Mouse (Mus musculus) stomach, embryonic 15.5 days (tissue): Measurements from ENCODE around the gene Tmem256. TPM values are rescaled to one million over a fixed set of nuclear protein-coding genes. Genes with fewer than 3 reads are reported as not detected.

Experiments
- ATAC-seq: fragments of 200-750 bp; cut with Nextera tagmentation; 2 replicates; pipeline ENCODE4 v1.8.0; 2017; ENCODE audit warnings: low read depth, moderate number of reproducible peaks, moderate TSS enrichment; ENCODE audit not compliant: insufficient read depth, low FRiP score
- H3K27ac ChIP-seq: fragments of 300-500 bp; sonication (generic); 2 replicates; pipeline ENCODE4 v1.5.1; 2015; ENCODE audit warnings: mild to moderate bottlenecking, inconsistent platforms
- H3K27me3 ChIP-seq: fragments of 300-500 bp; sonication (generic); replicated peaks from 2 replicates; pipeline ENCODE4 v1.6.1; 2015; ENCODE audit warnings: inconsistent platforms
- H3K36me3 ChIP-seq: fragments of 300-500 bp; sonication (generic); 2 replicates; pipeline ENCODE4 v1.6.1; 2015; ENCODE audit warnings: inconsistent platforms
- H3K4me1 ChIP-seq: fragments of 300-500 bp; sonication (generic); 2 replicates; pipeline ENCODE4 v1.6.1; 2015; ENCODE audit warnings: inconsistent platforms
- H3K4me2 ChIP-seq: fragments of 300-500 bp; sonication (generic); 2 replicates; pipeline ENCODE4 v1.6.1; 2015; ENCODE audit warnings: mild to moderate bottlenecking, inconsistent platforms
- H3K4me3 ChIP-seq: fragments of 300-500 bp; sonication (generic); replicated peaks from 2 replicates; pipeline ENCODE4 v1.5.1; 2015; ENCODE audit warnings: inconsistent platforms
- H3K9ac ChIP-seq: fragments of 300-500 bp; sonication (generic); 2 replicates; pipeline ENCODE4 v1.6.1; 2015; ENCODE audit warnings: inconsistent platforms
- H3K9me3 ChIP-seq: fragments of 300-500 bp; sonication (generic); 2 replicates; pipeline ENCODE4 v1.6.1; 2016; ENCODE audit warnings: inconsistent platforms
- WGBS: fragments of 180-500 bp; shearing (Covaris S2); methylation state at CpG from one replicate; pipeline ENCODE4 v1.1.7; 2015; 5-methylcytosine and 5-hydroxymethylcytosine counted together
- polyA plus RNA-seq: library from polyadenylated mRNA; unstranded; fragments of >200 nt; fragmentation: Nextera tagmentation; extraction: Ambion mirVana; gene quantifications from 2 replicates; pipeline ENCODE4 v1.2.1, GENCODE M21; 2015

Gene Tmem256
- 400 and 416 TPM in 2 replicates for polyA plus RNA-seq

- peak within 1 kb of the TSS; percentile 77 for H3K4me3 ChIP-seq
- H3K4me2 ChIP-seq, result peak within 1 kb of the TSS; percentile 91
- peaks cover 37% of the 10 kb centered on the region for H3K4me1 ChIP-seq
- peaks cover 3% of the 10 kb centered on the region; the same call in 1 of the 2 replicates for H3K27me3 ChIP-seq
- peak within 1 kb of the TSS; percentile 91 for H3K27ac ChIP-seq
- ATAC-seq, result peak; percentile 89
- no peaks in the 10 kb centered on the region for H3K36me3 ChIP-seq
- WGBS, result 0% methylated on average over 34 of the region's 34 CpGs
- peak within 1 kb of the TSS; percentile 73 for H3K9ac ChIP-seq
- no peaks in the 10 kb centered on the region for H3K9me3 ChIP-seq
Measured at GRCm38 (mm10) chr11:69837952-69838713, at the start of gene Tmem256. Gene Tmem256, plus strand, starts transcription at chr11:69838514.

GRCm38 (mm10) chr11:69789431-69789830 lies 48.9 kb upstream of the Tmem256 start:
- H3K27me3 ChIP-seq, result no peaks in the 10 kb centered on the region
- no peaks in the 10 kb centered on the region for H3K9me3 ChIP-seq
- H3K36me3 ChIP-seq, result no peaks in the 10 kb centered on the region
- H3K4me3 ChIP-seq, result no peak overlapping the region
- 59% methylated on average over 5 of the region's 5 CpGs for WGBS
- no peak overlapping the region for H3K27ac ChIP-seq
- H3K4me1 ChIP-seq, result no peaks in the 10 kb centered on the region
- no peak overlapping the region for H3K9ac ChIP-seq
- H3K4me2 ChIP-seq, result no peak overlapping the region
- ATAC-seq, result no peak

GRCm38 (mm10) chr11:69791420-69791819 lies 46.9 kb upstream of the Tmem256 start:
- Histone ChIP-seq H3K4me3 (no peak overlapping the region), H3K36me3 (no peaks in the 10 kb centered on the region), H3K27ac (no peak overlapping the region), H3K9ac (no peak overlapping the region), H3K4me1 (peaks cover 3% of the 10 kb centered on the region; the same call in 1 of the 2 replicates), H3K27me3 (no peaks in the 10 kb centered on the region), H3K4me2 (no peak overlapping the region), H3K9me3 (no peaks in the 10 kb centered on the region)
- ATAC-seq, result no peak
- WGBS, result 70% methylated on average over 5 of the region's 5 CpGs

- no peak overlapping the region for H3K27ac ChIP-seq
- no peak for ATAC-seq
- H3K4me1 ChIP-seq, result peaks cover 3% of the 10 kb centered on the region; the same call in 1 of the 2 replicates
- no peaks in the 10 kb centered on the region for H3K9me3 ChIP-seq
- H3K36me3 ChIP-seq, result no peaks in the 10 kb centered on the region
- H3K27me3 ChIP-seq, result no peaks in the 10 kb centered on the region
- H3K4me3 ChIP-seq, result no peak overlapping the region
- no peak overlapping the region for H3K9ac ChIP-seq
- 57% methylated on average over 5 of the region's 5 CpGs for WGBS
- no peak overlapping the region for H3K4me2 ChIP-seq
Measured at GRCm38 (mm10) chr11:69793429-69793828, 44.9 kb upstream of the Tmem256 start.

GRCm38 (mm10) chr11:69795168-69795982 lies 42.9 kb upstream of the Tmem256 start, which contains the start of gene Chrnb1:
Gene Chrnb1, minus strand, starts transcription at chr11:69795943.
- Histone ChIP-seq H3K4me2 (peak within 1 kb of the TSS; percentile 96), H3K9ac (no peak within 1 kb of the TSS), H3K9me3 (no peaks in the 10 kb centered on the region), H3K27me3 (no peaks in the 10 kb centered on the region), H3K4me3 (peak within 1 kb of the TSS; percentile 44), H3K36me3 (no peaks in the 10 kb centered on the region), H3K27ac (no peak within 1 kb of the TSS), H3K4me1 (peaks cover 16% of the 10 kb centered on the region)
- peak; percentile 98 for ATAC-seq
- WGBS, result under 1% methylated on average over 52 of the region's 52 CpGs

- Histone ChIP-seq H3K36me3 (no peaks in the 10 kb centered on the region), H3K9ac (no peak overlapping the region), H3K4me1 (peaks cover 23% of the 10 kb centered on the region), H3K4me3 (peak overlapping the region; percentile 44), H3K9me3 (no peaks in the 10 kb centered on the region), H3K4me2 (peak overlapping the region; percentile 96), H3K27me3 (no peaks in the 10 kb centered on the region), H3K27ac (no peak overlapping the region)
- WGBS, result 3% methylated on average over 13 of the region's 13 CpGs
- ATAC-seq, result 0 out of 2 replicates have a peak, but pooled peaks have one; percentile 1
Measured at GRCm38 (mm10) chr11:69795983-69796435, 42.3 kb upstream of the Tmem256 start.

- no peak overlapping the region for H3K9ac ChIP-seq
- H3K4me3 ChIP-seq, result no peak overlapping the region
- no peak for ATAC-seq
Measured at GRCm38 (mm10) chr11:69797924-69798323, 40.4 kb upstream of the Tmem256 start.

GRCm38 (mm10) chr11:69799394-69800137 lies 38.7 kb upstream of the Tmem256 start:
- Histone ChIP-seq H3K4me1 (peaks cover 57% of the 10 kb centered on the region), H3K36me3 (no peaks in the 10 kb centered on the region), H3K4me2 (peak overlapping the region; percentile 98), H3K4me3 (no peak overlapping the region; the same call in 1 of the 2 replicates), H3K27me3 (peaks cover 2% of the 10 kb centered on the region; the same call in 1 of the 2 replicates), H3K27ac (peak overlapping the region; percentile 76), H3K9ac (no peak overlapping the region), H3K9me3 (no peaks in the 10 kb centered on the region)
- WGBS, result 25% methylated on average over 12 of the region's 12 CpGs
- no peak for ATAC-seq

More at GRCm38 (mm10) chr11:69797924-69798323, 40.4 kb upstream of the Tmem256 start:
- Histone ChIP-seq H3K9me3 (no peaks in the 10 kb centered on the region), H3K27ac (no peak overlapping the region), H3K36me3 (no peaks in the 10 kb centered on the region), H3K4me2 (no peak overlapping the region), H3K27me3 (no peaks in the 10 kb centered on the region), H3K4me1 (peaks cover 41% of the 10 kb centered on the region)
- 72% methylated on average over 7 of the region's 7 CpGs for WGBS

- ATAC-seq, result no peak
- H3K27me3 ChIP-seq, result peaks cover 6% of the 10 kb centered on the region; the same call in 1 of the 2 replicates
- no peak overlapping the region for H3K9ac ChIP-seq
- H3K27ac ChIP-seq, result peak overlapping the region; percentile 76
- peak overlapping the region; percentile 98 for H3K4me2 ChIP-seq
- 2% methylated on average over 11 of the region's 11 CpGs for WGBS
- peak overlapping the region; percentile 56 for H3K4me3 ChIP-seq
- no peaks in the 10 kb centered on the region for H3K9me3 ChIP-seq
- H3K4me1 ChIP-seq, result peaks cover 59% of the 10 kb centered on the region
- no peaks in the 10 kb centered on the region for H3K36me3 ChIP-seq
Measured at GRCm38 (mm10) chr11:69800138-69800391, 38.2 kb upstream of the Tmem256 start.

- WGBS, result 1% methylated on average over 36 of the region's 36 CpGs
- ATAC-seq, result peak; percentile 34; the same call in 1 of the 2 replicates
- Histone ChIP-seq H3K4me1 (peaks cover 58% of the 10 kb centered on the region), H3K9ac (peak overlapping the region; percentile 46), H3K27me3 (peaks cover 6% of the 10 kb centered on the region; the same call in 1 of the 2 replicates), H3K27ac (peak overlapping the region; percentile 76), H3K9me3 (no peaks in the 10 kb centered on the region), H3K4me3 (peak overlapping the region; percentile 56), H3K4me2 (peak overlapping the region; percentile 98), H3K36me3 (no peaks in the 10 kb centered on the region)
Measured at GRCm38 (mm10) chr11:69800392-69801197, 37.7 kb upstream of the Tmem256 start.
